Comparison of ENCODE assay signal across 8 mouse cellular contexts in the genomic region with DNA sequence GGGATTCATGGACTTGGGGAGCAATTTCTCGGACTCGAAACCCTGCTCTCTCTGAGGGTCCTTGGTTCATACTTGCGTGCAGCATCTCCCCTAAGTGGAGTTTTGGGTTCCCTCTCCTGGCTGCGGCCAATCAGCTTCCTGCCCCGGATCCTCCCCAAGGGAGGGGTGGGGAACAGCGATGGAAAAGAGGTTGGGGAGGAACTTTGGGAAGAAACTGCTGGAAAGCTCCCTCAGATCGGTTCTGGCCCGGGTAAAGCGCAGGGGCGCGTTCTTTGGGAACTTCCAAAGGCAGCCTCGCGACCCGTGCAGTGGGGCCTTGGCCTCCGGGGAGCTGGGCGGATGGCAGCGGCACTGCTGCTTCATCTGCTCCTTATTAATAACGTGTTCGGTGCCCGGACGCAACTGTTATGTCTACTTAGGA. TPM values are rescaled to one million over a fixed set of nuclear protein-coding genes. Genes with fewer than 3 reads are reported as not detected.
DNase-seq lines count a peak whose midpoint lies in the region; ATAC-seq and TF ChIP-seq lines count a peak whose summit lies in the region.

No protein-coding gene starts in this region.

- H3K4me3 ChIP-seq in kidney, postnatal 0 days (replicated peaks; ENCODE audit: low read depth, low read length): peak overlapping the region; percentile 80

- TF ChIP-seq CTCF in kidney, postnatal 0 days (IDR thresholded peaks at IDR 0.05; ENCODE audit: low read depth): no peak

- no peaks in the 10 kb centered on the region for H3K9me3 ChIP-seq in kidney, postnatal 0 days (replicated peaks; ENCODE audit: low read length)

- no peaks in the 10 kb centered on the region for H3K36me3 ChIP-seq in kidney, postnatal 0 days (ENCODE audit: insufficient read depth, low read length)

- H3K4me1 ChIP-seq in kidney, postnatal 0 days (replicated peaks; ENCODE audit: insufficient read depth, low read length): peaks cover 16% of the 10 kb centered on the region

- 0% methylated on average over 21 of the region's 21 CpGs for WGBS in kidney, postnatal 0 days

- no peak for ATAC-seq in kidney, postnatal 0 days (replicated peaks; ENCODE audit: low FRiP score, low read depth)
- ATAC-seq in frontal cortex, adult (ENCODE audit: low TSS enrichment): no peak

- H3K27me3 ChIP-seq in kidney, postnatal 0 days (ENCODE audit: insufficient read depth, low read length): no peaks in the 10 kb centered on the region

- DNase-seq in adrenal gland, adult (ENCODE audit: inconsistent age in 2 of 2, low spot score in 1 of 2): peak; percentile 40 to 81
- no peak for DNase-seq in adrenal gland, adult 8-10 months
- DNase-seq in urinary bladder, postnatal 14 days (ENCODE audit: low spot score): peak; percentile 56
- no peak for DNase-seq in urinary bladder, postnatal 10 days (ENCODE audit: low spot score)
- peak; percentile 72 to 73 for DNase-seq in heart, adult 18-20 months
- peak; percentile 81 for DNase-seq in kidney, postnatal 0 days (ENCODE audit: low spot score)
- DNase-seq in mesoderm, embryonic 11.5 days (ENCODE audit: low read depth, low spot score): peak; percentile 76

- H3K9ac ChIP-seq in kidney, postnatal 0 days (ENCODE audit: low read depth, low read length): peak overlapping the region; percentile 86

- H3K4me2 ChIP-seq in kidney, postnatal 0 days (ENCODE audit: low read length): peak overlapping the region; percentile 96

- H3K27ac ChIP-seq in kidney, postnatal 0 days: peak overlapping the region; percentile 90

RNA-seq across cellular contexts. Expression of gene Lrp4, which starts 1.0 kb away (rescaled TPM):
- 10 to 100 TPM in 2 of 4 experiments, 1 to 10 TPM in 2; 6.3 to 11.2 (median 9.5) TPM for total RNA-seq in adrenal gland, adult 8-10 months (2022)
- total RNA-seq in heart, adult 18-20 months (2021): 10 to 100 TPM in 1 of 2 experiments, 1 to 10 TPM in 1; 9.4 to 10.4 TPM
- 5.9 and 7.0 TPM in 2 replicates for polyA plus RNA-seq in kidney, postnatal 0 days (2015; fragmentation: Nextera tagmentation; extraction: Ambion mirVana)

RNA-seq across cellular contexts. Expression of gene 1110051M20Rik, which starts 13.8 kb away (rescaled TPM):
- total RNA-seq in adrenal gland, adult 8-10 months (2022): 10 to 100 TPM; 17.8 to 35.6 (median 28.3) TPM
- 10 to 100 TPM in 1 of 2 experiments, 1 to 10 TPM in 1; 7.7 to 14.7 TPM for total RNA-seq in heart, adult 18-20 months (2021)
- polyA plus RNA-seq in kidney, postnatal 0 days (2015; fragmentation: Nextera tagmentation; extraction: Ambion mirVana): 55.7 and 56.8 TPM in 2 replicates

Comparison
In these comparisons a context has a peak if more than half of its experiments do, and no peak if none do; other contexts are left out.
1. DNase-seq: peak in adrenal gland, adult (2 of 2), urinary bladder, postnatal 14 days (single experiment), heart, adult 18-20 months (2 of 2), kidney, postnatal 0 days (single experiment) and mesoderm, embryonic 11.5 days (single experiment); none in adrenal gland, adult 8-10 months (single experiment) and urinary bladder, postnatal 10 days (single experiment).